Mouse (Mus musculus) 3134 (cell line): ENCODE results near the gene Krtap1-3.

Experiments used
- DNase-seq: peaks from one replicate; pipeline ENCODE4 v3.0.0-alpha.2; 2011; ENCODE audit warnings: low spot score; ENCODE audit not compliant: insufficient read length; ENCODE audit errors: extremely low read depth

Krtap1-3 gene

GRCm38 (mm10) chr11:99559366-99559765, 31.8 kb downstream of the Krtap1-3 start, which contains the start of gene Gm11939:
TSS of gene Gm11939 (minus strand) at chr11:99559466.
- no peak for DNase-seq

- DNase-seq, result peak; percentile 15
Observed at GRCm38 (mm10) chr11:99557976-99558745, 33.0 kb downstream of the Krtap1-3 start.

- DNase-seq, result no peak
Observed at GRCm38 (mm10) chr11:99556753-99557152, 34.4 kb downstream of the Krtap1-3 start, which contains the start of gene Krtap3-2. TSS of gene Krtap3-2 (minus strand) at chr11:99556853.

- no peak for DNase-seq
Observed at GRCm38 (mm10) chr11:99556195-99556594, 34.9 kb downstream of the Krtap1-3 start.

- no peak for DNase-seq
Observed at GRCm38 (mm10) chr11:99550765-99551164, 40.4 kb downstream of the Krtap1-3 start, which contains the start of gene Krtap3-3. TSS of gene Krtap3-3 (minus strand) at chr11:99550865.

GRCm38 (mm10) chr11:99547892-99548291, 43.2 kb downstream of the Krtap1-3 start:
- DNase-seq, result no peak
